Mouse (Mus musculus) CH12.LX (cell line): ENCODE measurements around the gene Krt1. TPM values are rescaled to one million over a fixed set of nuclear protein-coding genes. Genes with fewer than 3 reads are reported as not detected.

Source experiments
- DNase-seq: peaks from one replicate; pipeline ENCODE4 v3.0.0-alpha.2; 2013; ENCODE audit errors: extremely low read depth
- H3K27ac ChIP-seq: 2 replicates; pipeline ENCODE4 v1.5.1; 2012; ENCODE audit warnings: low read depth, mild to moderate bottlenecking, control low read depth, moderate library complexity; ENCODE audit not compliant: insufficient read depth
- H3K27me3 ChIP-seq: replicated peaks from 2 replicates; pipeline ENCODE3; 2012; ENCODE audit warnings: inconsistent platforms
- H3K36me3 ChIP-seq, 2 experiments: replicated peaks in 1 of 2; 2 replicates each; pipeline versions ENCODE3 to v1.6.1; 2012; ENCODE audit warnings: inconsistent platforms in 1 of 2, low read length in 1 of 2, mild to moderate bottlenecking in 1 of 2, mixed read lengths in 1 of 2, moderate library complexity in 1 of 2; ENCODE audit not compliant: control insufficient read depth in 1 of 2, insufficient read depth in 1 of 2
- H3K4me1 ChIP-seq, 2 experiments: 2 replicates each; pipeline ENCODE4 v1.6.1; 2012; ENCODE audit warnings: inconsistent platforms in 1 of 2, moderate library complexity in 1 of 2; ENCODE audit not compliant: insufficient read depth in 2 of 2, control insufficient read depth in 1 of 2
- H3K4me2 ChIP-seq: 2 replicates; pipeline ENCODE4 v1.6.1; 2012; ENCODE audit warnings: low read depth, mild to moderate bottlenecking, control low read depth; ENCODE audit not compliant: poor library complexity, insufficient read depth, severe bottlenecking
- H3K4me3 ChIP-seq, 3 experiments: fragments of 150-350 bp in 1 of 3; sonication (generic) in 1 of 3; replicated peaks in 1 of 3; 2 replicates each; pipeline versions ENCODE3 to v1.5.1; 2011 to 2012; ENCODE audit warnings: low read depth in 2 of 3, low read length in 2 of 3, mild to moderate bottlenecking in 2 of 3, moderate library complexity in 2 of 3, control low read depth in 1 of 3, improper control_type of control experiment in 1 of 3, inconsistent platforms in 1 of 3, mixed read lengths in 1 of 3; ENCODE audit not compliant: poor library complexity in 1 of 3
- H3K79me2 ChIP-seq: replicated peaks from 2 replicates; pipeline ENCODE4 v1.6.1; 2012; ENCODE audit warnings: mild to moderate bottlenecking, moderate library complexity; ENCODE audit not compliant: control insufficient read depth, poor library complexity, insufficient read depth, severe bottlenecking; ENCODE audit errors: extremely low read depth
- H3K9ac ChIP-seq: 2 replicates; pipeline ENCODE4 v1.6.1; 2012; ENCODE audit warnings: low read depth, mild to moderate bottlenecking, control low read depth, moderate library complexity; ENCODE audit not compliant: insufficient read depth
- H3K9me3 ChIP-seq: replicated peaks from 2 replicates; pipeline ENCODE3; 2012; ENCODE audit warnings: low read length, inconsistent platforms, mixed read lengths
- CHD2 ChIP-seq: IDR thresholded peaks from 2 replicates; pipeline ENCODE4 v1.6.1; 2011; ENCODE audit warnings: low read length, improper control_type of control experiment
- CTCF ChIP-seq, 2 experiments: IDR thresholded peaks in 1 of 2; conservative IDR thresholded peaks in 1 of 2; 2 replicates each; pipeline ENCODE4 v1.5.1; 2011 to 2012; ENCODE audit warnings: low read depth in 2 of 2, low read length in 2 of 2, improper control_type of control experiment in 1 of 2, inconsistent platforms in 1 of 2, mild to moderate bottlenecking in 1 of 2, moderate library complexity in 1 of 2
- HCFC1 ChIP-seq: IDR thresholded peaks from 2 replicates; pipeline ENCODE4 v1.6.1; 2012; ENCODE audit warnings: low read depth, mild to moderate bottlenecking, inconsistent platforms, low read length, improper control_type of control experiment
- JUN ChIP-seq: IDR thresholded peaks from 2 replicates; pipeline ENCODE4 v1.6.1; 2011; ENCODE audit warnings: low read depth, mild to moderate bottlenecking, low read length, improper control_type of control experiment, moderate library complexity; ENCODE audit not compliant: insufficient read depth
- KAT2A ChIP-seq: IDR thresholded peaks from 2 replicates; pipeline ENCODE4 v1.6.1; 2012; ENCODE audit warnings: low read length, improper control_type of control experiment, inconsistent platforms; ENCODE audit not compliant: insufficient replicate concordance
- MXI1 ChIP-seq: IDR thresholded peaks from 2 replicates; pipeline ENCODE4 v1.6.1; 2011; ENCODE audit warnings: mild to moderate bottlenecking, low read depth, low read length, improper control_type of control experiment
- NELFE ChIP-seq: IDR thresholded peaks from 2 replicates; pipeline ENCODE4 v1.6.1; 2011; ENCODE audit warnings: low read depth, low read length, improper control_type of control experiment
- NRF1 ChIP-seq: IDR thresholded peaks from 2 replicates; pipeline ENCODE4 v1.6.1; 2014; ENCODE audit warnings: low read depth, mild to moderate bottlenecking, inconsistent platforms, low read length, improper control_type of control experiment, moderate library complexity
- POLR2A ChIP-seq: IDR thresholded peaks from 2 replicates; pipeline ENCODE4 v1.6.1; 2011; ENCODE audit warnings: low read depth, mild to moderate bottlenecking, improper control_type of control experiment, low read length
- RAD21 ChIP-seq: IDR thresholded peaks from 2 replicates; pipeline ENCODE4 v1.6.1; 2011; ENCODE audit warnings: low read depth, mild to moderate bottlenecking, low read length, improper control_type of control experiment, moderate library complexity
- SIN3A ChIP-seq: IDR thresholded peaks from 2 replicates; pipeline ENCODE4 v1.6.1; 2012; ENCODE audit warnings: low read length, improper control_type of control experiment, inconsistent platforms
- SMC3 ChIP-seq: IDR thresholded peaks from 2 replicates; pipeline ENCODE4 v1.6.1; 2011; ENCODE audit warnings: low read depth, low read length, improper control_type of control experiment
- ZC3H11A ChIP-seq: IDR thresholded peaks from 2 replicates; pipeline ENCODE4 v1.6.1; 2012; ENCODE audit warnings: low read depth, mild to moderate bottlenecking, inconsistent platforms, low read length, improper control_type of control experiment
- ZKSCAN1 ChIP-seq: IDR thresholded peaks from 2 replicates; pipeline ENCODE4 v1.6.1; 2012; ENCODE audit warnings: low read depth, inconsistent platforms, low read length, improper control_type of control experiment, borderline replicate concordance
- ZMIZ1 ChIP-seq: IDR thresholded peaks from 2 replicates; pipeline ENCODE4 v1.6.1; 2012; ENCODE audit warnings: low read depth, mild to moderate bottlenecking, inconsistent platforms, low read length, improper control_type of control experiment
- dilution Hi-C: fragments of 300-500 bp; cut with MboI; formaldehyde crosslinking; loops from 2 replicates; pipeline ENCODE4 v1.14.3; 2020; ENCODE audit warnings: low sequenced_read_pairs; ENCODE audit not compliant: extremely low pct_unique_long_range_greater_than_20kb, extremely low pct_ligation_motif_present
- in situ Hi-C: fragments of 300-500 bp; cut with MboI; formaldehyde crosslinking; loops from 3 replicates; pipeline ENCODE4 v1.14.3; 2019; ENCODE audit warnings: low sequenced_read_pairs, low pct_ligation_motif_present, low pct_unique_long_range_greater_than_20kb, mixed read lengths
- polyA plus RNA-seq: library from polyadenylated mRNA; unstranded; fragments of >175 nt; gene quantifications from 2 replicates; pipeline ENCODE4 v1.2.1, GENCODE M21; 2012; ENCODE audit warnings: low read depth; ENCODE audit not compliant: insufficient read length
- total RNA-seq, 2 experiments: library from RNA; depleted of rRNA; stranded (reverse); fragments of 300-350 nt in 1 of 2; fragments of >200 nt in 1 of 2; gene quantifications; 2 replicates each; pipeline ENCODE4 v1.2.3; 2012 to 2014

The Krt1 gene
- total and polyA plus RNA-seq, 3 experiments, result not detected

GRCm38 (mm10) chr15:101843192-101843591 lies 7.4 kb downstream of the Krt1 start:
- H3K9ac ChIP-seq, result no peak overlapping the region
- no peaks in the 10 kb centered on the region for H3K4me1 ChIP-seq
- no peak overlapping the region for H3K27ac ChIP-seq
- in situ Hi-C loops (loop anchor here (10.0 kb wide), 1 partner anchor 132 kb away; no protein-coding TSS in a partner anchor), dilution Hi-C loops (no loop called here)
- no peak for DNase-seq
- no peak overlapping the region for H3K4me2 ChIP-seq
- TF ChIP-seq MXI1, result no peak
- H3K36me3 ChIP-seq, result no peaks in the 10 kb centered on the region
- peaks cover 4% of the 10 kb centered on the region for H3K9me3 ChIP-seq
- H3K27me3 ChIP-seq, result peaks cover 92% of the 10 kb centered on the region
- no peak overlapping the region for H3K4me3 ChIP-seq
- no peaks in the 10 kb centered on the region for H3K79me2 ChIP-seq

GRCm38 (mm10) chr15:101834784-101835328 lies 15.7 kb downstream of the Krt1 start:
- dilution Hi-C loops, result no loop called here
- H3K4me3 ChIP-seq, result no peak overlapping the region
- peak overlapping the region; percentile 18 for H3K4me2 ChIP-seq
- H3K27ac ChIP-seq, result no peak overlapping the region
- H3K27me3 ChIP-seq, result peaks cover 91% of the 10 kb centered on the region
- no peak for DNase-seq
- H3K79me2 ChIP-seq, result no peaks in the 10 kb centered on the region
- TF ChIP-seq CTCF (conservative IDR thresholded peaks at IDR 0.05 in 1 of 2, IDR thresholded peaks at IDR 0.05 in 1 of 2; ENCODE audit: low read depth in 2 of 2, low read length in 2 of 2), result peak in 1 of 2 experiments; percentile 59; a peak in 2 of 4 replicates
- TF ChIP-seq RAD21, result peak; percentile 41
- no peak for TF ChIP-seq ZKSCAN1
- TF ChIP-seq SMC3, result peak; percentile 41
- H3K36me3 ChIP-seq, result no peaks in the 10 kb centered on the region
- H3K4me1 ChIP-seq, result no peaks in the 10 kb centered on the region
- H3K9me3 ChIP-seq, result no peaks in the 10 kb centered on the region
- in situ Hi-C loops, result no loop called here
- H3K9ac ChIP-seq, result no peak overlapping the region

- in situ Hi-C loops, result no loop called here
- dilution Hi-C loops, result no loop called here
- Histone ChIP-seq H3K4me2 (no peak overlapping the region), H3K36me3 (no peaks in the 10 kb centered on the region), H3K4me1 (no peaks in the 10 kb centered on the region), H3K4me3 (no peak overlapping the region), H3K79me2 (no peaks in the 10 kb centered on the region), H3K27ac (no peak overlapping the region), H3K27me3 (peaks cover 89% of the 10 kb centered on the region), H3K9me3 (no peaks in the 10 kb centered on the region), H3K9ac (no peak overlapping the region)
- DNase-seq, result no peak
- no peak for TF ChIP-seq KAT2A
- no peak for TF ChIP-seq NRF1
- no peak for TF ChIP-seq ZC3H11A
- TF ChIP-seq HCFC1, result no peak
- TF ChIP-seq CHD2, result no peak
- no peak for TF ChIP-seq POLR2A
- TF ChIP-seq NELFE, result no peak
- TF ChIP-seq ZMIZ1, result no peak
- TF ChIP-seq JUN, result no peak
- TF ChIP-seq MXI1, result no peak
- TF ChIP-seq SIN3A, result no peak
Observed at GRCm38 (mm10) chr15:101833131-101833530, 17.5 kb downstream of the Krt1 start.
